In genomic region chr11:100387111-100387510, GRCm38 (mm10) we compare ENCODE assay signal across 19 mouse cellular contexts. TPM values are rescaled to one million over a fixed set of nuclear protein-coding genes. Genes with fewer than 3 reads are reported as not detected.
DNase-seq lines count a peak whose midpoint lies in the region; ATAC-seq and TF ChIP-seq lines count a peak whose summit lies in the region.
"Had no signal": no experiment of that assay in that cellular context is flagged by ENCODE, and none has a peak within 500 bp of the region (broad histone marks: within the 10 kb centered on the region; RNA-seq: fewer than 3 reads in every experiment).

No protein-coding gene starts in this region.

- WGBS in heart, embryonic 14.5 days: 88% methylated on average over 6 of the region's 6 CpGs
- 81% methylated on average over 6 of the region's 6 CpGs for WGBS in embryonic facial prominence, embryonic 10.5 days
- WGBS in limb, embryonic 13.5 days: 87% methylated on average over 6 of the region's 6 CpGs
- 86% methylated on average over 6 of the region's 6 CpGs for WGBS in midbrain, postnatal 0 days

- ATAC-seq in heart, embryonic 14.5 days (ENCODE audit: insufficient number of reproducible peaks, insufficient read depth, low FRiP score, low read depth): no peak
- ATAC-seq in limb, embryonic 13.5 days (ENCODE audit: low FRiP score, low read depth): no peak
- no peak for ATAC-seq in midbrain, postnatal 0 days (ENCODE audit: low FRiP score)
- ATAC-seq: CD4-positive, CD25-positive, alpha-beta regulatory T cell, adult 4 months; forebrain, embryonic 13.5 days; hindbrain, embryonic 16.5 days; midbrain, embryonic 15.5 days had no signal

- peaks cover 53 to 58% of the 10 kb centered on the region in 2 experiments for H3K4me1 ChIP-seq in heart, embryonic 14.5 days (ENCODE audit: control insufficient read depth in 2 of 2, insufficient read depth in 2 of 2, low read length in 2 of 2)
- peaks cover 99% of the 10 kb centered on the region for H3K4me1 ChIP-seq in E14TG2a.4 (replicated peaks; ENCODE audit: low read depth, low read length)
- H3K4me1 ChIP-seq in embryonic facial prominence, embryonic 10.5 days: peaks cover 52% of the 10 kb centered on the region
- H3K4me1 ChIP-seq in limb, embryonic 13.5 days: peaks cover 26% of the 10 kb centered on the region
- H3K4me1 ChIP-seq in midbrain, postnatal 0 days (ENCODE audit: insufficient read depth, low read length): no peaks in the 10 kb centered on the region

- H3K4me3 ChIP-seq in heart, embryonic 14.5 days (ENCODE audit: control insufficient read depth in 1 of 2, insufficient read depth in 1 of 2, low read depth in 1 of 2, low read length in 2 of 2): no peak overlapping the region
- peak overlapping the region; percentile 70 for H3K4me3 ChIP-seq in E14TG2a.4 (replicated peaks; ENCODE audit: low read length)
- H3K4me3 ChIP-seq in embryonic facial prominence, embryonic 10.5 days: no peak overlapping the region
- H3K4me3 ChIP-seq in limb, embryonic 13.5 days: no peak overlapping the region
- H3K4me3 ChIP-seq in midbrain, postnatal 0 days (ENCODE audit: low read depth, low read length): no peak overlapping the region
- H3K4me3 ChIP-seq: forebrain, embryonic 13.5 days; midbrain, embryonic 15.5 days had no signal

- peak overlapping the region; percentile 55; the same call in 1 of the 2 replicates for H3K4me2 ChIP-seq in heart, embryonic 14.5 days (ENCODE audit: low read length)
- H3K4me2 ChIP-seq in limb, embryonic 13.5 days (replicated peaks): 0 out of 2 replicates have a peak overlapping the region, but pooled peaks have one; percentile 38
- H3K4me2 ChIP-seq in midbrain, postnatal 0 days (ENCODE audit: low read depth, low read length, poor library complexity, severe bottlenecking): no peak overlapping the region
- H3K4me2 ChIP-seq: forebrain, embryonic 13.5 days; midbrain, embryonic 15.5 days had no signal

- no peak for TF ChIP-seq CTCF in E14TG2a.4 (conservative IDR thresholded peaks at IDR 0.05; ENCODE audit: low read length)
- no peak for TF ChIP-seq CTCF in midbrain, postnatal 0 days (IDR thresholded peaks at IDR 0.05)

- peak overlapping the region; percentile 52; the same call in 1 of the 2 replicates for H3K9ac ChIP-seq in heart, embryonic 14.5 days (ENCODE audit: low read length)
- H3K9ac ChIP-seq in limb, embryonic 13.5 days: no peak overlapping the region
- no peak overlapping the region for H3K9ac ChIP-seq in midbrain, postnatal 0 days (replicated peaks; ENCODE audit: low read length, poor library complexity, severe bottlenecking)
- H3K9ac ChIP-seq: forebrain, embryonic 13.5 days; midbrain, embryonic 15.5 days had no signal

- no peaks in the 10 kb centered on the region for H3K9me3 ChIP-seq in heart, embryonic 14.5 days (ENCODE audit: control insufficient read depth, low read length)
- no peaks in the 10 kb centered on the region for H3K9me3 ChIP-seq in E14TG2a.4 (ENCODE audit: low read length)
- H3K9me3 ChIP-seq in embryonic facial prominence, embryonic 10.5 days: no peaks in the 10 kb centered on the region
- H3K9me3 ChIP-seq in limb, embryonic 13.5 days: no peaks in the 10 kb centered on the region
- H3K9me3 ChIP-seq in midbrain, postnatal 0 days (ENCODE audit: low read length): no peaks in the 10 kb centered on the region
- H3K9me3 ChIP-seq: forebrain, embryonic 13.5 days; midbrain, embryonic 15.5 days had no signal

- no peaks in the 10 kb centered on the region for H3K27me3 ChIP-seq in heart, embryonic 14.5 days (ENCODE audit: control insufficient read depth, insufficient read depth, low read length)
- H3K27me3 ChIP-seq in E14TG2a.4 (ENCODE audit: insufficient read depth, low read length): no peaks in the 10 kb centered on the region
- H3K27me3 ChIP-seq in embryonic facial prominence, embryonic 10.5 days (replicated peaks; ENCODE audit: low read depth, poor library complexity, severe bottlenecking): no peaks in the 10 kb centered on the region
- no peaks in the 10 kb centered on the region for H3K27me3 ChIP-seq in limb, embryonic 13.5 days
- H3K27me3 ChIP-seq in midbrain, postnatal 0 days (ENCODE audit: insufficient read depth, low read length): no peaks in the 10 kb centered on the region
- H3K27me3 ChIP-seq: forebrain, embryonic 13.5 days; midbrain, embryonic 15.5 days had no signal

- no peak for DNase-seq in heart, postnatal 4 days
- no peak for DNase-seq in embryonic facial prominence, embryonic 10.5 days (ENCODE audit: low spot score)
- DNase-seq in midbrain, postnatal 0 days (ENCODE audit: low spot score): no peak
- no peak for DNase-seq in urinary bladder, postnatal 25 days (ENCODE audit: low spot score)
- no peak for DNase-seq in layer of hippocampus, postnatal 25 days (ENCODE audit: extremely low spot score in 1 of 2, low spot score in 1 of 2)
- DNase-seq: cerebellum, adult 18-20 months; embryo, embryonic 11 days; gastrocnemius, postnatal 10 days; right cerebral cortex, postnatal 14 days had no signal

- peak overlapping the region; percentile 34 to 86; a peak in 3 of 4 replicates for H3K27ac ChIP-seq in heart, embryonic 14.5 days (replicated peaks in 1 of 2; ENCODE audit: control insufficient read depth in 1 of 2, insufficient read depth in 1 of 2, low read depth in 2 of 2, low read length in 2 of 2)
- H3K27ac ChIP-seq in embryonic facial prominence, embryonic 10.5 days (replicated peaks): peak overlapping the region; percentile 65; the same call in 1 of the 2 replicates
- peak overlapping the region; percentile 49; the same call in 1 of the 2 replicates for H3K27ac ChIP-seq in limb, embryonic 13.5 days
- no peak overlapping the region for H3K27ac ChIP-seq in midbrain, postnatal 0 days (ENCODE audit: low read depth, low read length)
- H3K27ac ChIP-seq: forebrain, embryonic 13.5 days; midbrain, embryonic 15.5 days had no signal

- H3K36me3 ChIP-seq in heart, embryonic 14.5 days (ENCODE audit: control insufficient read depth, insufficient read depth, low read length): peaks cover 43% of the 10 kb centered on the region
- peaks cover 52% of the 10 kb centered on the region for H3K36me3 ChIP-seq in E14TG2a.4 (ENCODE audit: insufficient read depth, low read length)
- peaks cover 40% of the 10 kb centered on the region for H3K36me3 ChIP-seq in embryonic facial prominence, embryonic 10.5 days (replicated peaks)
- H3K36me3 ChIP-seq in limb, embryonic 13.5 days: peaks cover 37% of the 10 kb centered on the region
- peaks cover 35% of the 10 kb centered on the region for H3K36me3 ChIP-seq in midbrain, postnatal 0 days (ENCODE audit: insufficient read depth, low read length)

RNA-seq across cellular contexts. Expression of gene Jup, which starts 10.5 kb away (rescaled TPM):
- 117 and 118 TPM in 2 replicates for polyA plus RNA-seq in heart, embryonic 14.5 days (2014; fragmentation: Nextera tagmentation; extraction: Ambion mirVana)
- total RNA-seq in heart, postnatal 4 days (2021): 100 to 1,000 TPM; 223 to 234 TPM
- polyA plus RNA-seq in embryonic facial prominence, embryonic 10.5 days (2016; fragmentation: Nextera tagmentation; extraction: Ambion mirVana): 45.8 and 52.6 TPM in 2 replicates
- polyA plus RNA-seq in limb, embryonic 13.5 days (2015; fragmentation: Nextera tagmentation; extraction: Ambion mirVana): 62.7 and 73.6 TPM in 2 replicates
- 133 and 156 TPM in 2 replicates for total RNA-seq in midbrain, postnatal 0 days (2014; rRNA removed)
- polyA plus RNA-seq in midbrain, postnatal 0 days (2015; fragmentation: Nextera tagmentation; extraction: Ambion mirVana): 69.7 and 75.5 TPM in 2 replicates
- total RNA-seq in layer of hippocampus, postnatal 25 days (2021): 10 to 100 TPM; 33.2 to 36.2 TPM

RNA-seq across cellular contexts. Expression of gene P3h4, which starts 27.5 kb away (rescaled TPM):
- 54.7 and 58.1 TPM in 2 replicates for polyA plus RNA-seq in heart, embryonic 14.5 days (2014; fragmentation: Nextera tagmentation; extraction: Ambion mirVana)
- total RNA-seq in heart, postnatal 4 days (2021): 10 to 100 TPM; 28.0 to 30.0 TPM
- polyA plus RNA-seq in embryonic facial prominence, embryonic 10.5 days (2016; fragmentation: Nextera tagmentation; extraction: Ambion mirVana): 34.1 and 34.9 TPM in 2 replicates
- 77.1 and 81.9 TPM in 2 replicates for polyA plus RNA-seq in limb, embryonic 13.5 days (2015; fragmentation: Nextera tagmentation; extraction: Ambion mirVana)
- 24.4 and 26.0 TPM in 2 replicates for total RNA-seq in midbrain, postnatal 0 days (2014; rRNA removed)
- polyA plus RNA-seq in midbrain, postnatal 0 days (2015; fragmentation: Nextera tagmentation; extraction: Ambion mirVana): 23.4 and 23.7 TPM in 2 replicates
- 1 to 10 TPM; 9.2 to 9.8 TPM for total RNA-seq in layer of hippocampus, postnatal 25 days (2021)
- polyA plus RNA-seq: CD4-positive, CD25-positive, alpha-beta regulatory T cell, adult 4 months had no signal

RNA-seq across cellular contexts. Expression of gene Fkbp10, which starts 28.4 kb away (rescaled TPM):
- polyA plus RNA-seq in heart, embryonic 14.5 days (2014; fragmentation: Nextera tagmentation; extraction: Ambion mirVana): 94.5 and 95.3 TPM in 2 replicates
- 10 to 100 TPM; 68.8 to 76.1 TPM for total RNA-seq in heart, postnatal 4 days (2021)
- 61.4 and 67.0 TPM in 2 replicates for polyA plus RNA-seq in embryonic facial prominence, embryonic 10.5 days (2016; fragmentation: Nextera tagmentation; extraction: Ambion mirVana)
- 169 and 170 TPM in 2 replicates for polyA plus RNA-seq in limb, embryonic 13.5 days (2015; fragmentation: Nextera tagmentation; extraction: Ambion mirVana)
- total RNA-seq in midbrain, postnatal 0 days (2014; rRNA removed): 29.0 and 33.9 TPM in 2 replicates
- 19.9 and 21.8 TPM in 2 replicates for polyA plus RNA-seq in midbrain, postnatal 0 days (2015; fragmentation: Nextera tagmentation; extraction: Ambion mirVana)
- 1 to 10 TPM; 6.8 to 7.4 TPM for total RNA-seq in layer of hippocampus, postnatal 25 days (2021)
- polyA plus RNA-seq: CD4-positive, CD25-positive, alpha-beta regulatory T cell, adult 4 months had no signal

RNA-seq across cellular contexts. Expression of gene Hap1, which starts 31.2 kb away (rescaled TPM):
- 3.4 and 4.3 TPM in 2 replicates for polyA plus RNA-seq in heart, embryonic 14.5 days (2014; fragmentation: Nextera tagmentation; extraction: Ambion mirVana)
- total RNA-seq in heart, postnatal 4 days (2021): 1 to 10 TPM; 3.1 to 4.1 TPM
- polyA plus RNA-seq in embryonic facial prominence, embryonic 10.5 days (2016; fragmentation: Nextera tagmentation; extraction: Ambion mirVana): 14.0 and 14.2 TPM in 2 replicates
- 2.8 and 3.2 TPM in 2 replicates for polyA plus RNA-seq in limb, embryonic 13.5 days (2015; fragmentation: Nextera tagmentation; extraction: Ambion mirVana)
- total RNA-seq in midbrain, postnatal 0 days (2014; rRNA removed): 743 and 796 TPM in 2 replicates
- polyA plus RNA-seq in midbrain, postnatal 0 days (2015; fragmentation: Nextera tagmentation; extraction: Ambion mirVana): 597 and 631 TPM in 2 replicates
- 100 to 1,000 TPM; 125 to 143 TPM for total RNA-seq in layer of hippocampus, postnatal 25 days (2021)

RNA-seq across cellular contexts. Expression of gene Gast, which starts 52.9 kb away (rescaled TPM):
- not detected in 2 replicates for polyA plus RNA-seq in heart, embryonic 14.5 days (2014; fragmentation: Nextera tagmentation; extraction: Ambion mirVana)
- not detected for total RNA-seq in heart, postnatal 4 days (2021)
- 0.37 TPM in 1 of 2 replicates, not detected in the other for polyA plus RNA-seq in embryonic facial prominence, embryonic 10.5 days (2016; fragmentation: Nextera tagmentation; extraction: Ambion mirVana)
- not detected in 2 replicates for polyA plus RNA-seq in limb, embryonic 13.5 days (2015; fragmentation: Nextera tagmentation; extraction: Ambion mirVana)
- total RNA-seq in midbrain, postnatal 0 days (2014; rRNA removed): not detected in 2 replicates
- polyA plus RNA-seq in midbrain, postnatal 0 days (2015; fragmentation: Nextera tagmentation; extraction: Ambion mirVana): 1.1 and 2.2 TPM in 2 replicates
- total RNA-seq in layer of hippocampus, postnatal 25 days (2021): not detected
- total RNA-seq: adrenal gland, postnatal 4 days; gastrocnemius, postnatal 10 days had no signal
- polyA plus RNA-seq: CD4-positive, CD25-positive, alpha-beta regulatory T cell, adult 4 months; hindbrain, embryonic 16.5 days; limb, embryonic 11.5 days; neural tube, embryonic 14.5 days had no signal
